Mouse (Mus musculus) T-helper 17 cell (primary cell): ENCODE data around the gene Gm28778.
"Not testable (repeated sequence)": the region's sequence is repeated elsewhere in the genome, so short reads cannot be mapped to it uniquely, and the experiment has no call there.

Experiments
- in situ Hi-C, 2 experiments: fragments of 300-600 bp; cut with MboI, MseI; formaldehyde crosslinking; loops; 1 replicate in 1 of 2; 2 replicates in 1 of 2; pipeline ENCODE4 v1.15.1; 2025; ENCODE audit warnings: high pct_unique_total_duplicates in 2 of 2

Gene Gm28778

GRCm38 (mm10) chr1:53296581-53297383 lies at the start of gene Gm28778, which contains the start of the genes Pms1 and Ormdl1:
Gene Gm28778, plus strand, starts transcription at chr1:53297111.
Gene Pms1, minus strand, starts transcription at chr1:53297018.
Gene Ormdl1, plus strand, starts transcription at chr1:53297095.
- in situ Hi-C loops = no loop called here

- in situ Hi-C loops = not testable (repeated sequence)
Observed at GRCm38 (mm10) chr1:53264958-53265612, 31.8 kb upstream of the Gm28778 start.

- in situ Hi-C loops = loop anchor here in 1 of 2 experiments (10.0 kb wide), 1 partner anchor 45 kb away; no protein-coding TSS in a partner anchor
Observed at GRCm38 (mm10) chr1:53269901-53270300, 27.0 kb upstream of the Gm28778 start.

GRCm38 (mm10) chr1:53272646-53273045 lies 24.3 kb upstream of the Gm28778 start:
- in situ Hi-C loops = loop anchor here in 1 of 2 experiments (10.0 kb wide), 1 partner anchor 48 kb away; no protein-coding TSS in a partner anchor

GRCm38 (mm10) chr1:53291197-53291596 lies 5.7 kb upstream of the Gm28778 start:
- in situ Hi-C loops = loop anchor here in 1 of 2 experiments (5.0 kb wide), 1 partner anchor 61 kb away; the partner anchor contains the start of genes Asdurf, Asnsd1 and Gm28551

- in situ Hi-C loops = loop anchor here in 1 of 2 experiments (10.0 kb wide), 1 partner anchor 1924 kb away; the partner anchor contains the start of gene Rftn2
Observed at GRCm38 (mm10) chr1:53300506-53300905, 3.6 kb downstream of the Gm28778 start.

GRCm38 (mm10) chr1:53312989-53313967 lies 16.4 kb downstream of the Gm28778 start, which contains the start of gene Osgepl1:
Gene Osgepl1, plus strand, starts transcription at chr1:53313624.
- in situ Hi-C loops = no loop called here

GRCm38 (mm10) chr1:53321662-53322344 lies 24.9 kb downstream of the Gm28778 start:
- in situ Hi-C loops = no loop called here

- in situ Hi-C loops = no loop called here
Observed at GRCm38 (mm10) chr1:53323254-53323653, 26.3 kb downstream of the Gm28778 start.

GRCm38 (mm10) chr1:53324277-53324676 lies 27.4 kb downstream of the Gm28778 start:
- in situ Hi-C loops = no loop called here

- in situ Hi-C loops = no loop called here
Observed at GRCm38 (mm10) chr1:53324827-53325494, 28.1 kb downstream of the Gm28778 start.

GRCm38 (mm10) chr1:53333527-53333926 lies 36.6 kb downstream of the Gm28778 start:
- in situ Hi-C loops = not testable (repeated sequence)

- in situ Hi-C loops = no loop called here
Observed at GRCm38 (mm10) chr1:53335465-53335864, 38.6 kb downstream of the Gm28778 start.

- in situ Hi-C loops = not testable (repeated sequence)
Observed at GRCm38 (mm10) chr1:53337403-53337802, 40.5 kb downstream of the Gm28778 start.

GRCm38 (mm10) chr1:53341071-53341470 lies 44.2 kb downstream of the Gm28778 start:
- in situ Hi-C loops = loop anchor here in 1 of 2 experiments (10.0 kb wide), 1 partner anchor 1716 kb away; no protein-coding TSS in a partner anchor

- in situ Hi-C loops = loop anchor here in 1 of 2 experiments (5.0 kb wide), 1 partner anchor 60 kb away; no protein-coding TSS in a partner anchor
Observed at GRCm38 (mm10) chr1:53352327-53353261, 55.7 kb downstream of the Gm28778 start, which contains the start of the genes Asdurf, Gm28551 and Asnsd1. Gene Asdurf, minus strand, starts transcription at chr1:53352619. Gene Gm28551, minus strand, starts transcription at chr1:53352667. Gene Asnsd1, minus strand, starts transcription at chr1:53352752.

- in situ Hi-C loops = loop anchor here in 1 of 2 experiments (5.0 kb wide), 1 partner anchor 302 kb away; no protein-coding TSS in a partner anchor
Observed at GRCm38 (mm10) chr1:53358988-53359387, 62.1 kb downstream of the Gm28778 start.
